In the genomic region with DNA sequence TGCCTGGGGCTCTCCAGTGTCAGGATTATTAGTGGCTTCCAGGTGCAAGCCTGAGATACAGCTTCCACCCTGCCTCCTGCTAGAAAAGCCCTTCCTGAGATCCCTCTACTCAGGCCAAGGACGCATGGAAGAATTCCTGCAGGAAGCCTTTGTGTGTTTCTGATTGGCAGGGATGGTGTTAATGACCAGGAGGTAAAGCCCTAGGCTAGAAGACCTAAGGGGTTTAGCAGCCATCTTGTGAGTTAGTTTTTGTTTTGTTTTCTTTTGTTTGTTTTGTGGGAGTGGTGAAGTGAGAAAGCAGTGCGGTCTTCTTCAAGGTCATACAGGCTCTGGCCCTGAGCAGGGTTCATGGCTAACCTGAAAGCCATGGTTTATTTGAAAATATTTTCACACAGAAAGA, we compare ENCODE assay signal across 18 mouse cellular contexts.
"Had no signal": no experiment of that assay in that cellular context is flagged by ENCODE, and none has a peak within 500 bp of the region (broad histone marks: within the 10 kb centered on the region; RNA-seq: fewer than 3 reads in every experiment).

No protein-coding gene starts in this region.

- H3K27ac ChIP-seq: lung, embryonic 15.5 days; macrophage; midbrain, embryonic 13.5 days; midbrain, embryonic 15.5 days; neural tube, embryonic 12.5 days had no signal

- H3K27me3 ChIP-seq: lung, embryonic 15.5 days; midbrain, embryonic 13.5 days; midbrain, embryonic 15.5 days; neural tube, embryonic 12.5 days had no signal

- H3K9ac ChIP-seq: liver, postnatal 0 days; lung, embryonic 15.5 days; midbrain, embryonic 13.5 days; midbrain, embryonic 15.5 days; neural tube, embryonic 12.5 days had no signal

- ATAC-seq: liver, postnatal 0 days; lung, postnatal 0 days; midbrain, embryonic 15.5 days had no signal

- H3K9me3 ChIP-seq: lung, embryonic 15.5 days; megakaryocyte, embryonic 14.5 days; midbrain, embryonic 13.5 days; midbrain, embryonic 15.5 days; neural tube, embryonic 12.5 days had no signal

- H3K4me2 ChIP-seq: lung, embryonic 15.5 days; midbrain, embryonic 11.5 days; midbrain, embryonic 13.5 days; midbrain, embryonic 15.5 days; neural tube, embryonic 12.5 days had no signal

- DNase-seq: liver, postnatal 0 days; lung, adult 2 months; lung, postnatal 14 days; lung, postnatal 36 days; right cerebral cortex, postnatal 14 days; right cerebral cortex, postnatal 4 days; spleen, adult 18-20 months; thymus, adult 18-20 months; thymus, postnatal 14 days; thymus, postnatal 36 days had no signal

- H3K4me3 ChIP-seq: lung, embryonic 15.5 days; megakaryocyte, embryonic 14.5 days; midbrain, embryonic 13.5 days; midbrain, embryonic 15.5 days; neural tube, embryonic 12.5 days had no signal

- H3K36me3 ChIP-seq: lung, embryonic 15.5 days; midbrain, embryonic 13.5 days; midbrain, embryonic 15.5 days; neural tube, embryonic 12.5 days had no signal

- H3K4me1 ChIP-seq: lung, embryonic 15.5 days; midbrain, embryonic 15.5 days; neural tube, embryonic 12.5 days had no signal
